23 mouse cellular contexts compared by ENCODE assay signal in the genomic region with DNA sequence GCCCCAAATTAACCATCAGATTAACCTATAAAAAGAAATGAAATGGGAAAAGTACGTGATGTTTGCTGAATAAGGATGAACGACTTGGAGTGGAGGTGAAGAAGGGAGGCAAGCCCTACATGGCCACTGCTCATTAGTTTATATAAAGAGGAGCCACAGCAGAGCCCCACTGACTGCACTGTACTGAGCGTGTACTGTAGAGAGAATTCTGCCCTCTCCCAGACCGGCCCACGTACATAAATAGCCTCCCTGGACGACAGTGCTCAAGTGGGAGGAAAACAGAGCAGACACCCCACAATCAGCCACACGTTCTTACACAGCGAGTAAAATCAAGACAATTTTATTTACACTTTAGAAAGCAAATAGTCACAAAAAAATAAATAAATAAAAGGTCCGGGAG. TPM values are rescaled to one million over a fixed set of nuclear protein-coding genes. Genes with fewer than 3 reads are reported as not detected.
"Had no signal": no experiment of that assay in that cellular context is flagged by ENCODE, and none has a peak within 500 bp of the region (broad histone marks: within the 10 kb centered on the region; RNA-seq: fewer than 3 reads in every experiment).

No protein-coding gene starts in this region.

- DNase-seq: kidney, postnatal 10 days; kidney, postnatal 36 days; left cerebral cortex, postnatal 4 days; liver, postnatal 0 days; lung, embryonic 14.5 days; right cerebral cortex, adult 18-20 months; right cerebral cortex, postnatal 14 days; right cerebral cortex, postnatal 4 days; thymus, adult 2 months; thymus, postnatal 14 days; thymus, postnatal 4 days had no signal

- H3K36me3 ChIP-seq: limb, embryonic 15.5 days; midbrain, embryonic 12.5 days; midbrain, embryonic 15.5 days; neural tube, embryonic 12.5 days; neural tube, embryonic 15.5 days had no signal

- H3K27ac ChIP-seq: limb, embryonic 12.5 days; limb, embryonic 15.5 days; liver, embryonic 14.5 days; macrophage; midbrain, embryonic 12.5 days; midbrain, embryonic 15.5 days; neural tube, embryonic 12.5 days; neural tube, embryonic 15.5 days; stomach, postnatal 0 days had no signal

- H3K4me1 ChIP-seq: limb, embryonic 12.5 days; limb, embryonic 15.5 days; midbrain, embryonic 12.5 days; midbrain, embryonic 15.5 days; neural tube, embryonic 12.5 days; neural tube, embryonic 15.5 days had no signal

- H3K9me3 ChIP-seq: limb, embryonic 12.5 days; limb, embryonic 15.5 days; midbrain, embryonic 12.5 days; midbrain, embryonic 15.5 days; neural tube, embryonic 12.5 days; neural tube, embryonic 15.5 days had no signal

- H3K4me3 ChIP-seq: limb, embryonic 12.5 days; limb, embryonic 15.5 days; midbrain, embryonic 12.5 days; midbrain, embryonic 15.5 days; neural tube, embryonic 12.5 days; neural tube, embryonic 15.5 days had no signal

- H3K9ac ChIP-seq: limb, embryonic 12.5 days; limb, embryonic 15.5 days; liver, embryonic 14.5 days; liver, postnatal 0 days; lung, embryonic 14.5 days; midbrain, embryonic 12.5 days; midbrain, embryonic 15.5 days; neural tube, embryonic 12.5 days; neural tube, embryonic 15.5 days had no signal

- H3K27me3 ChIP-seq: limb, embryonic 12.5 days; limb, embryonic 15.5 days; midbrain, embryonic 15.5 days; neural tube, embryonic 12.5 days; neural tube, embryonic 15.5 days had no signal

- ATAC-seq: liver, postnatal 0 days; lung, postnatal 0 days; midbrain, embryonic 15.5 days had no signal

- H3K4me2 ChIP-seq: limb, embryonic 12.5 days; limb, embryonic 15.5 days; liver, embryonic 11.5 days; lung, embryonic 14.5 days; midbrain, embryonic 12.5 days; midbrain, embryonic 15.5 days; neural tube, embryonic 12.5 days; neural tube, embryonic 15.5 days had no signal

RNA-seq across cellular contexts. Expression of a gene that starts 23.8 kb away (rescaled TPM):
- total RNA-seq: megakaryocyte, adult 5-6 weeks had no signal
- polyA plus RNA-seq: liver, embryonic 14.5 days; liver, postnatal 0 days; macrophage had no signal
